Mouse (Mus musculus) stomach, embryonic 16.5 days (tissue): ENCODE data around the gene Rnf40. TPM values are rescaled to one million over a fixed set of nuclear protein-coding genes. Genes with fewer than 3 reads are reported as not detected.

Experiments
- ATAC-seq: fragments of 200-750 bp; cut with Nextera tagmentation; 2 replicates; pipeline ENCODE4 v1.8.0; 2017; ENCODE audit warnings: moderate number of reproducible peaks, moderate TSS enrichment; ENCODE audit not compliant: insufficient read depth, low FRiP score
- H3K27ac ChIP-seq: fragments of 300-500 bp; sonication (generic); 2 replicates; pipeline ENCODE4 v1.5.1; 2014; ENCODE audit warnings: low read length
- H3K27me3 ChIP-seq: fragments of 300-500 bp; sonication (generic); 2 replicates; pipeline ENCODE4 v1.6.1; 2014; ENCODE audit warnings: low read length, control low read depth, mixed read lengths; ENCODE audit not compliant: control insufficient read depth, insufficient read depth
- H3K36me3 ChIP-seq: fragments of 300-500 bp; sonication (generic); 2 replicates; pipeline ENCODE4 v1.6.1; 2014; ENCODE audit warnings: low read length; ENCODE audit not compliant: control insufficient read depth, insufficient read depth
- H3K4me1 ChIP-seq: fragments of 300-500 bp; sonication (generic); 2 replicates; pipeline ENCODE4 v1.6.1; 2014; ENCODE audit warnings: low read length, control low read depth, mixed read lengths; ENCODE audit not compliant: control insufficient read depth, insufficient read depth
- H3K4me2 ChIP-seq: fragments of 300-500 bp; sonication (generic); 2 replicates; pipeline ENCODE4 v1.6.1; 2014; ENCODE audit warnings: low read depth, low read length, mixed read lengths
- H3K4me3 ChIP-seq: fragments of 300-500 bp; sonication (generic); replicated peaks from 2 replicates; pipeline ENCODE4 v1.5.1; 2014; ENCODE audit warnings: mild to moderate bottlenecking, low read length
- H3K9ac ChIP-seq: fragments of 300-500 bp; sonication (generic); 2 replicates; pipeline ENCODE4 v1.6.1; 2014; ENCODE audit warnings: low read length
- H3K9me3 ChIP-seq: fragments of 300-500 bp; sonication (generic); replicated peaks from 2 replicates; pipeline ENCODE4 v1.6.1; 2016; ENCODE audit warnings: low read length, control low read depth; ENCODE audit not compliant: control insufficient read depth
- WGBS: fragments of 180-500 bp; shearing (Covaris S2); extraction: QIAGEN DNeasy Blood & Tissue Kit; methylation state at CpG from one replicate; pipeline ENCODE4 v1.1.7; 2014; 5-methylcytosine and 5-hydroxymethylcytosine counted together
- polyA plus RNA-seq: library from polyadenylated mRNA; unstranded; fragments of >200 nt; fragmentation: Nextera tagmentation; extraction: Ambion mirVana; gene quantifications from 2 replicates; pipeline ENCODE4 v1.2.1, GENCODE M21; 2015

Rnf40 gene
- polyA plus RNA-seq, 1 experiment from 2014 or later: 41.6 TPM

DNA sequence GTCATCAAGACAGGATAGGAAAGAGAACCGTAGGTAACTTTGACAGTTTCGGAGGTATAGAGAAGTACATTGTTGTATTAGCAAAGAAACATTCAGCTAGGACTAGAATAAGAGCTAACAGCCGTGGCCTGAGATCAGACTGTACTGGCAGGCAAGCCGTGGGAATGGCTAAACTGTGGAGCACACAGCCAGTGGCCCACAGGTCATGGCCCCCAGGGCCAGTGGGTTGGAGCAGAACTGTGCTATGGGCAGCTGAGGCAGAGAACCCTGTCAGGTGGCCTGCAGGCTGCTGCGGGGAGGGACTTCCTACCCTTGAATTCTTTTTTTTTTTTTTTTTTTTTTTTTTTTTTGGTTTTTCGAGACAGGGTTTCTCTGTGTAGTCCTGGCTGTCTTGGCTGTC is 60.6 kb downstream of the Rnf40 start:
- WGBS: 76% methylated on average over 6 of the region's 6 CpGs
- Histone ChIP-seq H3K4me2 (no peak overlapping the region), H3K9ac (no peak overlapping the region), H3K4me1 (no peaks in the 10 kb centered on the region), H3K9me3 (no peaks in the 10 kb centered on the region), H3K4me3 (no peak overlapping the region), H3K27ac (no peak overlapping the region), H3K36me3 (no peaks in the 10 kb centered on the region), H3K27me3 (no peaks in the 10 kb centered on the region)
- no peak for ATAC-seq

DNA sequence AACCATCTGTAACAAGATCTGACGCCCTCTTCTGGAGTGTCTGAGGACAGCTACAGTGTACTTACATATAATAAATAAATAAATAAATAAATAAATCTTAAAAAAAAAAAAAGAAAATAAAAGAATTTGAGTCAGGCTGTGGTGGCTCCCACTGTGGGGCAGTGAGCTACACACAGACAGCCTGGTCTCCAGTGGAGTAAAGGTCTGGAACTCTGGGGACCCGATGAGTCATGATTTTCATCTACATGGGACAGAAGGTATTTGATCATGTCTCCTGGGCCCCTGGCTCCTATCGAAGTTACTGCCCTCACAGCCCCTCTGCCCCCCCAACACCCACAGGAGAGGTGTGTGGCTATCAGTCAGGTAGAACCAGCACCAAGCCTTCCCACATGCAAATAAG is 63.1 kb downstream of the Rnf40 start:
- Histone ChIP-seq H3K4me1 (no peaks in the 10 kb centered on the region), H3K27ac (no peak overlapping the region), H3K4me3 (peak overlapping the region; percentile 14), H3K4me2 (peak overlapping the region; percentile 44), H3K9ac (no peak overlapping the region), H3K27me3 (no peaks in the 10 kb centered on the region), H3K9me3 (no peaks in the 10 kb centered on the region), H3K36me3 (no peaks in the 10 kb centered on the region)
- WGBS: 55% methylated on average over 2 of the region's 3 CpGs
- no peak for ATAC-seq

GRCm38 (mm10) chr7:127652050-127652449 is 63.5 kb downstream of the Rnf40 start:
- H3K9me3 ChIP-seq: no peaks in the 10 kb centered on the region
- no peaks in the 10 kb centered on the region for H3K27me3 ChIP-seq
- no peak for ATAC-seq
- H3K4me1 ChIP-seq: no peaks in the 10 kb centered on the region
- WGBS: 9% methylated on average over 18 of the region's 18 CpGs
- no peak overlapping the region for H3K27ac ChIP-seq
- peak overlapping the region; percentile 54; the same call in 1 of the 2 replicates for H3K9ac ChIP-seq
- peak overlapping the region; percentile 14 for H3K4me3 ChIP-seq
- H3K36me3 ChIP-seq: no peaks in the 10 kb centered on the region
- peak overlapping the region; percentile 44 for H3K4me2 ChIP-seq

DNA sequence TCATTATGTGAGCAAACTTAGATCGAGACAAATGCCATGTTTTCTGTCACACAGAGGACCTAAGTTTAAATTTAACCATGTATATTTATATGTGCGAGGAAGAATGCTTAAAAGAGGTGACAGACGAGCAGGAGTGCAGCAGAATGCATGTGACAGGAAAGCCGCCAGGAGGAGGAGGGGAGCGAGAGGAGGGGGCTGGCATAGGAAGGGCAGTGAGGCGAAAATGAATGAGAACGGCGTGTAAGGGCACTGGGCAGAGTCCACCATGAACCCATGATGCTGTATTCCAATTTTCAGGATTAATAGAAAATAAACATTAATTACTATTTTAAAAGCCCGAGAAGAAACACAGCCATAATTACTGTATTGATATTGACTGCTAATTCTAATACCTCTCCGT is 65.8 kb downstream of the Rnf40 start:
- no peaks in the 10 kb centered on the region for H3K27me3 ChIP-seq
- no peak for ATAC-seq
- H3K36me3 ChIP-seq: no peaks in the 10 kb centered on the region
- H3K9me3 ChIP-seq: no peaks in the 10 kb centered on the region
- H3K27ac ChIP-seq: no peak overlapping the region
- H3K4me1 ChIP-seq: no peaks in the 10 kb centered on the region
- WGBS: 77% methylated on average over 10 of the region's 10 CpGs
- no peak overlapping the region for H3K4me2 ChIP-seq
- H3K4me3 ChIP-seq: no peak overlapping the region
- H3K9ac ChIP-seq: no peak overlapping the region

Other genes starting within 250 kb of the Rnf40 start
- 12.0 and 13.9 TPM in 2 replicates for gene Zfp768, start 243.2 kb upstream of the Rnf40 start, polyA plus RNA-seq
- gene Zfp747, start 212.7 kb upstream of the Rnf40 start, polyA plus RNA-seq: 9.6 and 11.1 TPM in 2 replicates
- 6.2 and 6.7 TPM in 2 replicates for gene 9130019O22Rik, start 201.6 kb upstream of the Rnf40 start, polyA plus RNA-seq
- gene E430018J23Rik, start 195.1 kb upstream of the Rnf40 start, polyA plus RNA-seq: 6.1 and 9.3 TPM in 2 replicates
- 7.1 and 7.6 TPM in 2 replicates for gene Zfp764, start 181.9 kb upstream of the Rnf40 start, polyA plus RNA-seq
- 21.5 and 24.4 TPM in 2 replicates for gene Zfp688, start 166.7 kb upstream of the Rnf40 start, polyA plus RNA-seq
- gene Zfp689, start 139.6 kb upstream of the Rnf40 start, polyA plus RNA-seq: 5.0 and 5.8 TPM in 2 replicates
- gene Prr14, start 129.2 kb upstream of the Rnf40 start, polyA plus RNA-seq: 35.9 and 37.8 TPM in 2 replicates
- 10.5 and 11.1 TPM in 2 replicates for gene Fbrs, start 109.6 kb upstream of the Rnf40 start, polyA plus RNA-seq
- gene Srcap, start 76.8 kb upstream of the Rnf40 start, polyA plus RNA-seq: 20.3 and 32.4 TPM in 2 replicates
- gene Gm42715, start 69.2 kb upstream of the Rnf40 start, polyA plus RNA-seq: 12.3 and 13.2 TPM in 2 replicates
- gene Tmem265, start 27.4 kb upstream of the Rnf40 start, polyA plus RNA-seq: 10.1 and 14.0 TPM in 2 replicates
- 37.6 and 44.1 TPM in 2 replicates for gene Phkg2, start 15.4 kb upstream of the Rnf40 start, polyA plus RNA-seq
- gene Ccdc189, start 172 bp upstream of the Rnf40 start, polyA plus RNA-seq: 6.3 and 8.1 TPM in 2 replicates
- 10.4 and 10.9 TPM in 2 replicates for gene Zfp629, start 27.0 kb downstream of the Rnf40 start, polyA plus RNA-seq
- 26.2 and 33.1 TPM in 2 replicates for gene Bcl7c, start 120.2 kb downstream of the Rnf40 start, polyA plus RNA-seq
- 8.1 and 10.3 TPM in 2 replicates for gene Ctf1, start 124.0 kb downstream of the Rnf40 start, polyA plus RNA-seq
- gene Ctf2, start 143.4 kb downstream of the Rnf40 start, polyA plus RNA-seq: 0.21 and 0.22 TPM in 2 replicates
- gene Fbxl19, start 155.8 kb downstream of the Rnf40 start, polyA plus RNA-seq: 2.8 and 3.2 TPM in 2 replicates
- 26.7 and 29.0 TPM in 2 replicates for gene Orai3, start 181.0 kb downstream of the Rnf40 start, polyA plus RNA-seq
- 10.5 and 16.4 TPM in 2 replicates for gene Setd1a, start 187.9 kb downstream of the Rnf40 start, polyA plus RNA-seq
- not detected in 2 replicates for gene Gm49388, start 196.8 kb downstream of the Rnf40 start, polyA plus RNA-seq
- 35.2 and 36.1 TPM in 2 replicates for gene Hsd3b7, start 211.8 kb downstream of the Rnf40 start, polyA plus RNA-seq
- 43.1 and 48.6 TPM in 2 replicates for gene Stx4a, start 235.5 kb downstream of the Rnf40 start, polyA plus RNA-seq
- 2.9 and 3.6 TPM in 2 replicates for gene Stx1b, start 235.8 kb downstream of the Rnf40 start, polyA plus RNA-seq